8 mouse cellular contexts compared by ENCODE assay signal in the genomic region with DNA sequence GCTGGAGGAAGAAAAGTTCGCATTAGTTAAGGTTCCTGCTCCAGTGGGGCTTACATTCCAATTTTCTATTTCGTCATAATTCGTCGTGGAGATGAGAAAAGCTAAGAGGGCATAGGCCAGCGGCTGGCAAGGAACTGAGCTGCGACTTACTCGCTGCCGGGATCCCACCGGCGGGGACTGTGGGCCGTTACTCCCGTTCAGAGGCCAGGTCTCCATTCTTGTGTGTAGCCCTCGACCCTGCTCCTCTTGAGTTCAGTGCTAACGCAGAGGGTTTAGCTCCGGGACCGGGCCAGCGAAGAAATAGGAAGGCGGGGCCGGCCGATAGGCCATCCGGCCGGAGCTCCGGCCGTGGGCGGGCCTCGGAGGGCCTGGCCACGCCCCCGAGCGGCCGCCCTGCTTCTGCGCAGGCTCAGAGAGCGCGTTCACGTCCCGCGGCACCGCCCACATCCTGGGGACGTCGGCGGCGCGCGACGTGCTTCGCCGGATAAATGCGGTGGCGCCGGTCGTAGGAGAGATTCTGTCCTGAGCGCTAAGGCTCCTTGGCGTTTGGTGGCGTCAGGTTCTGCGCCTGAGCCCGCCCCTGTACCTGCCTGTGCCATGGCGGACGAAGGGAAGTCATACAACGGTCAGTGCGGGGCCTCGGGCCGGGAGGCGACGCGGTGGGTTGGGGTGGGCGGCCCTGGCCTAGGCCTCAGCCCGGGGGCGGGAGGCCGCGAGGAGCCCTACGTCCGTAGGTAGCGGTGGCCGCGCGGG. TPM values are rescaled to one million over a fixed set of nuclear protein-coding genes. Genes with fewer than 3 reads are reported as not detected.
DNase-seq lines count a peak whose midpoint lies in the region; ATAC-seq lines count a peak whose summit lies in the region.

TSS of gene Nxf1 (plus strand) at position 439 of the 753 bp plus-strand sequence.

- peak; percentile 90 for ATAC-seq in common myeloid progenitor, adult 5-6 weeks (replicated peaks; ENCODE audit: low read depth, poor library complexity, severe bottlenecking)
- peak; percentile 92 for ATAC-seq in megakaryocyte progenitor cell, adult 5-6 weeks (replicated peaks; ENCODE audit: poor library complexity)

- peak; percentile 98 for DNase-seq in ZHBTc4 (ENCODE audit: low read depth, low spot score)
- peak; percentile 77 to 87 for DNase-seq in gastrocnemius, adult 8-10 months (ENCODE audit: low spot score in 2 of 2)
- DNase-seq in induced T-regulatory cell, adult 2 months (ENCODE audit: low read depth): peak; percentile 97
- DNase-seq in left cerebral cortex, adult 9 months (ENCODE audit: low spot score in 2 of 2): peak; percentile 73 to 91
- DNase-seq in right cerebral cortex, postnatal 14 days: peak; percentile 93
- DNase-seq in urinary bladder, postnatal 36 days (ENCODE audit: low spot score in 2 of 2): peak; percentile 89 to 92

RNA-seq across cellular contexts. Expression of gene Nxf1, which starts in this region (rescaled TPM):
- 126 and 129 TPM in 2 replicates for total RNA-seq in common myeloid progenitor, adult 5-6 weeks (2017)
- total RNA-seq in gastrocnemius, adult 8-10 months (2022): 10 to 100 TPM; 24.0 to 34.0 (median 27.7) TPM
- 339 and 367 TPM in 2 replicates for total RNA-seq in megakaryocyte progenitor cell, adult 5-6 weeks (2015)
- total RNA-seq in megakaryocyte progenitor cell, adult 5-6 weeks (2017): 76.5 and 91.9 TPM in 2 replicates

Comparison
In these comparisons a context has a peak if more than half of its experiments do, and no peak if none do; other contexts are left out.
1. Peak in every context shown above with its lines: DNase-seq and ATAC-seq.